Mouse (Mus musculus): ENCODE data around the gene Zswim4. TPM values are rescaled to one million over a fixed set of nuclear protein-coding genes. Genes with fewer than 3 reads are reported as not detected.

Zswim4 gene
- polyA plus RNA-seq, 1 experiment from 2014 or later, result 7.6 TPM

DNA sequence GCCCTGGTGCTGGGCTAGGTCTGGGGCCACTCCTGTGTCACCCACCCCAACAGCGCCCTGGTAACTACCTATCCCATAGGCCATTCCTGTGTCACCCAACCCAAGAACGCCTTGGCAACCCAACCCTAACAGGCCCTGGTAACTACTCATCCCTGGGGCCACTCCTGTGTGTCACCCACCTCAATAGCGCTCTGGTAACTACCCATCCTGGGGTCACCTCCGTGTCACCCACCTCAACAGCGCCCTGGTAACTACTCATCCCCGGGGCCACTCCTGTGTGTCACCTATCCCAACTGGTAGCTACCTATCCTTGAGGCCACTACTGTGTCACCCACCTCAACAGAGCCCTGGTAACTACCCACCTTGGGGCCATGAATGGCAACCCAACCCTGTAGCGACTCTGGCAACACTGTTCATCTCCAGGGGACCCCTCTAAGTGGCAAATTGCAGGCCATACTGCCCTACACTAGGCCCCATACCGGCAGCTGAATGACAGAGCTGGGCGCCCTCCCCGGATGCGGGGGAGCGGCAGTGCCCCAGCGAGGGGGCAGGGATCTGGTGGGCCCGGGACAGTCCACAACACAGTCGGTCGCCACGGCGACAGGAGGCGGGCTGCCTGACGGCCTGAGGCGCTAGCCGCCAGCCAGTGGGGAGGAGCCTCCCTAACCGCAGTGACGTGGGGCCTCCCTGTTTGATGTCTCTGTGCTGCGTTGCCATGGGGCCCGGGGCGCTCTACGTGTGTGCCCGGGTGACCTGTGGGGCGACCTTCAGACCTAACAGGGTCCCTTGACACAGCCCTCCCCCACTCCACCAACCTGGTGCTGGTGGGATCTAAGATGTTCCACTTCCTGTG, 38.7 kb downstream of the Zswim4 start:
- peak overlapping the region; percentile 60 for H3K9ac ChIP-seq
- H3K4me3 ChIP-seq, result peak overlapping the region; percentile 55
- peak; percentile 66 for ATAC-seq (replicated peaks; ENCODE audit: insufficient number of reproducible peaks, insufficient read depth, low FRiP score, low read depth)
- no peaks in the 10 kb centered on the region for H3K36me3 ChIP-seq
- H3K9me3 ChIP-seq (replicated peaks), result no peaks in the 10 kb centered on the region
- H3K27me3 ChIP-seq, result no peaks in the 10 kb centered on the region
- peak overlapping the region; percentile 97 for H3K27ac ChIP-seq
- H3K4me2 ChIP-seq, result peak overlapping the region; percentile 81
- peaks cover 55% of the 10 kb centered on the region for H3K4me1 ChIP-seq (replicated peaks)
- 3% methylated on average over 30 of the region's 30 CpGs for WGBS

DNA sequence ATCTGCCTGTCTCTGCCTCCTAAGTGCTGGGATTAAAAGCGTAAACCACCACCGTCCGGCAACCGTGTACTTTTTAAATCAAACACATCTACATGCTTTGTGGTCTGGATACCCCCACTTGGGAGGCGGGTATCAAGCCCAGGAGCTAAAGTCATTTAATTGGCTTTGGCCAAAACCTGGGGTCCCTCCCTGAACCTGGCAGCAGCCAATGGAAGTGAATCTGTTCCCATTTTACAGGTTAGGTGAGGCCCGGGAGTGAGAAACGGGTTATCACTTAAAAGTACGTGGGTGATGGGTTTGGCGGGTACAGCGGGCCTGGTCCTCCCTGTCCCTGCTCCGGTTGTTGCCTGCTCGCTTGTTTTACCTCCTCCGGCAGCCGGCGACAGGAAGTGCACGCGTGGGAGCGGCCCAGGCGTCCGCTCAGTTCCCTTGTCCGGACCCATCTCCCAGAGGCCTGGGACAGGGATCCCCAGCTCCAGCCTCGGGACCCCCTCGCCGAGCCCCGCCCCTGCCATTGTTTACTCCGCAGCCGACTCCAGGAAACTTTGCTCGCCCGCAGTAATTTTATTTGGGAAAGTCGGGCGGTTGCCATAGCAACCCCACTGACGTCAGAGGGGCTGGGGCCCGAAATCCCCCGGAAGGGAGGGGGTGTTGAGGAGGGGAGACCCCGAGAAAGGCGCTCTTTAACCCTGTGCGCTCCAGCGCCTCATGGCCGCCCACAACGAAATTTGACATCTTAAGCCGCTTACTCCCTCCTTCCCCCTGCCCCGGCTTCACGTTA, 39.5 kb downstream of the Zswim4 start:
- 4% methylated on average over 42 of the region's 43 CpGs for WGBS
- Histone ChIP-seq H3K36me3 (no peaks in the 10 kb centered on the region), H3K27ac (peak overlapping the region; percentile 97), H3K4me3 (peak overlapping the region; percentile 55), H3K9me3 (replicated peaks) (no peaks in the 10 kb centered on the region), H3K4me2 (peak overlapping the region; percentile 81), H3K4me1 (replicated peaks) (peaks cover 53% of the 10 kb centered on the region), H3K27me3 (no peaks in the 10 kb centered on the region), H3K9ac (peak overlapping the region; percentile 60)
- ATAC-seq (replicated peaks; ENCODE audit: insufficient number of reproducible peaks, insufficient read depth, low FRiP score, low read depth), result peak; percentile 29

DNA sequence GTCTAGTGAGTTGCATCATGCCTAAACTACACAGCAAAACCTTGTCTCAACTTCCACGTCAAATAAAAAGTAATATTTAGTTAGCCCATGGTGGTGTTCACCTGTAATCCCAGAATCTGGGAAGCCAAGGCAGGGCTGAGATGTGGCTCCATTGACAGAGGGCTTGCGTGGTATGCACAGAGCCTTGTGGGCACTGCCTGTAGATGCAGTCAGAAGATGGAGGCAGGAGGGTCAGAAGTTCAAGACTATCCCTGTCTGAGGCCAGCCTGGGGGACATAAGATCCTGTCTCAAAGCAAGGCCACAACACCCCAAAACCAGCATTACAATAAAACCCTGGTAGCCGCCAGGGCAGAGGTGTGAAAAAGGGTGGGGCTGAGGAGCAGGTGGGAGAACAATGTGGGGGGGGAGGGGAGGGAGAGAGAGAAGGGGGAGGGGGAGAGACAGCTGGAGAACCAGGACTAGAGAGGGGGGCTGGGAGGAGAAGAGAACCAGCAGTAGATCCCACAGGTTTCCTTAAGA, 42.6 kb downstream of the Zswim4 start:
- no peaks in the 10 kb centered on the region for H3K9me3 ChIP-seq (replicated peaks)
- no peaks in the 10 kb centered on the region for H3K36me3 ChIP-seq
- no peak overlapping the region for H3K27ac ChIP-seq
- H3K27me3 ChIP-seq, result no peaks in the 10 kb centered on the region
- no peak overlapping the region for H3K4me2 ChIP-seq
- peaks cover 38% of the 10 kb centered on the region for H3K4me1 ChIP-seq (replicated peaks)
- H3K9ac ChIP-seq, result no peak overlapping the region
- no peak for ATAC-seq (replicated peaks; ENCODE audit: insufficient number of reproducible peaks, insufficient read depth, low FRiP score, low read depth)
- 76% methylated on average over 3 of the region's 3 CpGs for WGBS
- H3K4me3 ChIP-seq, result no peak overlapping the region

DNA sequence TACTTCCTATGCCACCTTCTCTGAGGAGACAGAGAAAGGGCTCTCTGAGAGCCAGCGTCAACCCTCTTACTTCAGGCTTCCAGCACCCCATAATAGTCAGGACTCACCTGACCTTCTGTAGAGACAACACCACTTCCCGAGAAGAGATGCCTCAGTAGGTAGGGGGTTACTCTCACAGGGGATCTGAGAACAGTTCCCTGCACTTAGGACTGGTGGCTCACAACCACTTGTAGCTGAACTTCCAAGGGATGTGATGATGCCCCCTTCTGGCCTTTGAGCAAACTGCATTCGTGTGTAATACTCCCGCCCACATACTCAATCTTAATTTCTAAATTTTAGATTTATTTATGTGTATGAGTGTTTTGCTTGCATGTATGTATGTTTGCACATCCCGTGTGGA, 43.3 kb downstream of the Zswim4 start:
- Histone ChIP-seq H3K36me3 (no peaks in the 10 kb centered on the region), H3K9ac (no peak overlapping the region), H3K27ac (no peak overlapping the region), H3K4me3 (no peak overlapping the region), H3K4me1 (replicated peaks) (peaks cover 31% of the 10 kb centered on the region), H3K27me3 (no peaks in the 10 kb centered on the region), H3K4me2 (no peak overlapping the region), H3K9me3 (replicated peaks) (no peaks in the 10 kb centered on the region)
- WGBS, result 84% methylated on average over 5 of the region's 5 CpGs
- no peak for ATAC-seq (replicated peaks; ENCODE audit: insufficient number of reproducible peaks, insufficient read depth, low FRiP score, low read depth)

DNA sequence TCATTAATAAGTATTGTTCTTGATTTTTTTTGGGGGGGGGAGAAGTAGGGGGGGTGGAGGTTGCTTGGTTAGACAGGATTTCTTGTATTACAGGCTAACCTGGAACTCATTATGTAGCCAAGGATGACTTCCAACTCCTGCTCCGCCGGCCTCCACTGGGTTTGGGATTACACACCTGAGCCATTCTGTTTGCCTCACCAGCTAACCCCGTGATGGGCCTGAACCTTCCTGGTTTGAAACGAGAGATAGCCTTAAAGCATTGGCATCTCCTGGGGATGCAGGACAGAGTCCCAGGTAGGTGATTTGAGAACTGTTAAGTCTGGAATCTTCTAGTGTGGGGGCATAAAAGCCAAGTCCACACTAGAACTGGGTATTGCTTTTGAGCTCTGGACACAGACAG, 43.7 kb downstream of the Zswim4 start:
- no peak overlapping the region for H3K4me2 ChIP-seq
- peak overlapping the region; percentile 88 for H3K27ac ChIP-seq
- no peak for ATAC-seq (replicated peaks; ENCODE audit: insufficient number of reproducible peaks, insufficient read depth, low FRiP score, low read depth)
- H3K27me3 ChIP-seq, result no peaks in the 10 kb centered on the region
- H3K4me1 ChIP-seq (replicated peaks), result peaks cover 27% of the 10 kb centered on the region
- WGBS, result 82% methylated on average over 4 of the region's 4 CpGs
- H3K9me3 ChIP-seq (replicated peaks), result no peaks in the 10 kb centered on the region
- H3K9ac ChIP-seq, result no peak overlapping the region
- H3K4me3 ChIP-seq, result no peak overlapping the region
- H3K36me3 ChIP-seq, result no peaks in the 10 kb centered on the region

DNA sequence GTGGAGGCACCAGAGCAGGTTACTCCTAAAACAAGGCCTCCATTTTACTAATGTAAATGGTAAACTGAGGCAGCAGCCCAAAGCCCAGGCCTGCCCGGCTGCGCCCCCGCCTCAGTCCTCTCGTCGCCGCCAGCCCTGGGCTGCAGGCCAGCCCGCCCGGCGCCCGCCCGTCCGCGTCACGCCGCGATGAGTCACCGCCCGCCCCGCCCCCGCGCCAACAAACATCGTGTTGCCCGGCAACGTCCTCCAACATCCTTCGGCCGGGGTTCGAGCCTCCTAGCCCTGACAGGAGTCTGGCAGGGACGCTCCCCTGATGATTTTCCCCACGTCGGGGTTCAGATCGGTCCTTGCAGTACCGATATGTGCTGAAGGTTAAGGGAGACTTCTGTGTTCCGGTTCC, 44.3 kb downstream of the Zswim4 start:
- 3% methylated on average over 33 of the region's 33 CpGs for WGBS
- ATAC-seq (replicated peaks; ENCODE audit: insufficient number of reproducible peaks, insufficient read depth, low FRiP score, low read depth), result peak; percentile 74

DNA sequence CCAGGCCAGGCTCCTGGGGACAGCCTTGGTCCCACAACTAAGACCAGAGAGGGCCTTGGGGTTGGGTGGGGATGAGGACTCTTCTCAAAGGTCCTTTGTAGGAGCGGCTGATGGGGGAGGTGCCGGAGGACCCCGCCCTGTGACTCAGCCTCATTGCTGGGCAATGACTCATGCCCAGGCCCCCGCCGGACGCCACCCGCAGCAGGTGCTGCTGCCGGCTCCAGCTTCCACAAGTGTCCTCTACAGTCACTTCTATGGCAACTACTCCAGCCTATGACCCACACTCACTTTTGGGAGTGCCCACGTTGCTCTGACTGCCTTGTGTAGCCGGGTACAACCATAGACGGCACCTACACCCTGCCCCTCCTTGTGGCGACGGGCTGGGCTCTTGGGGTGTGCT, 44.8 kb downstream of the Zswim4 start:
- ATAC-seq (replicated peaks; ENCODE audit: insufficient number of reproducible peaks, insufficient read depth, low FRiP score, low read depth), result peak; percentile 75
- WGBS, result 10% methylated on average over 13 of the region's 13 CpGs

More for the DNA sequence above, 44.3 kb downstream of the Zswim4 start:
- H3K4me2 ChIP-seq, result peak overlapping the region; percentile 60
- no peaks in the 10 kb centered on the region for H3K9me3 ChIP-seq (replicated peaks)
- peak overlapping the region; percentile 37 for H3K4me3 ChIP-seq
- H3K27me3 ChIP-seq, result no peaks in the 10 kb centered on the region
- H3K27ac ChIP-seq, result peak overlapping the region; percentile 88
- peak overlapping the region; percentile 48 for H3K9ac ChIP-seq
- H3K4me1 ChIP-seq (replicated peaks), result peaks cover 21% of the 10 kb centered on the region
- no peaks in the 10 kb centered on the region for H3K36me3 ChIP-seq

DNA sequence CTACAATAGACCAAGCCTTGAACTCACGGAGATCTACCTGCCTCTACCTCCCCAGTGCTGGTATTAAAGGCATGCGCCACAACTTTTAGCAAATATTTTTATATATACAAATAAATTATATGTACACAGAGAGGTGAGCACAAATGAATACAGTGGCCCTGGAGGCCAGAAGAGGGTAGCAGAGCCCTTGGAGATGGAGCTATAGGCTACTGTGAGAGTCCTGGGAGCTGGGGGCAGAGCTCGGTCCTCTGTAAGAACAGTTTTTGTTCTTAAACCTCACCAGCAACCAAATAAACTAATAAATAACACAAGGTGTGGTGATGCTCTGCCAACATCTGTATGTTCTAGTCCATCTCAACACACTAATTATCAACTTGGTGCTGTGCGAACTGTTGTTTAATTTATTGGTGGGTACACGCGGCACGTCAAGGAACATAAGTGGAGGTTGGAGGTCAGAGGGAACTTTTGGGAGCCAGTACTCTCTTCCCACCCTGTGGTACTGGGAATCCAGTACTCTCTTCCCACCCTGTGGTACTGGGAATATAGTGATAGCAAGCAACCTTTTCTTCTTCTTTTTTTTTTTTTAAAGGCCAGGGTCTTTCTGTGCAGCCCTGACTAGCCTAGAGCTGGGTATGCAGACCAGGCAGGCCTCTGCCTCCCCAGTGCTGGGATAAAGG, 46.5 kb downstream of the Zswim4 start:
- no peaks in the 10 kb centered on the region for H3K27me3 ChIP-seq
- no peaks in the 10 kb centered on the region for H3K36me3 ChIP-seq
- H3K4me2 ChIP-seq, result no peak overlapping the region
- ATAC-seq (replicated peaks; ENCODE audit: insufficient number of reproducible peaks, insufficient read depth, low FRiP score, low read depth), result no peak
- no peaks in the 10 kb centered on the region for H3K9me3 ChIP-seq (replicated peaks)
- peak overlapping the region; percentile 10; the same call in 1 of the 2 replicates for H3K27ac ChIP-seq
- no peak overlapping the region for H3K9ac ChIP-seq
- H3K4me1 ChIP-seq (replicated peaks), result peaks cover 23% of the 10 kb centered on the region
- WGBS, result 92% methylated on average over 7 of the region's 7 CpGs
- H3K4me3 ChIP-seq, result no peak overlapping the region

More for the DNA sequence above, 44.8 kb downstream of the Zswim4 start:
- H3K9ac ChIP-seq, result peak overlapping the region; percentile 48
- H3K4me2 ChIP-seq, result peak overlapping the region; percentile 60
- H3K9me3 ChIP-seq (replicated peaks), result no peaks in the 10 kb centered on the region
- no peaks in the 10 kb centered on the region for H3K27me3 ChIP-seq
- peak overlapping the region; percentile 37 for H3K4me3 ChIP-seq
- H3K36me3 ChIP-seq, result no peaks in the 10 kb centered on the region
- peaks cover 19% of the 10 kb centered on the region for H3K4me1 ChIP-seq (replicated peaks)
- H3K27ac ChIP-seq, result peak overlapping the region; percentile 88

DNA sequence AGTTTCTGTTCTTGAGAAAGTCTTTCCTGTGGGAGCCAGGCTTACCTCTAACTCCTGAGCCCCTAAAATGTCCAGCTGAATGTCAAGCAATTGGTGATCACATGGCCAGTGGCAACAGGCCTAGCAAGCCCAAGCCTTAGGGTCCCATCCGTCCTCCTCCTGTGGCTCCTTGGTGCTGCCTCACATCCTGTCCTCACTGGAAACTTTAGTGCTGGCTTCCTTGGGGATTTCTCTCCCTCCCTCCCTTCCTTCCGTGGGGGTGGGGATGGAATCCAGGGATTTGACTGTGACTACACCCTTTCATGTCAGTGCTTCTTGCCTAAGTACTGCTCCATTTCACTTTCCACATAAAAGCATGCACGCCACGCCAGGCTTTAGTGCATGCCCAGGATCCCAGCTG, 47.3 kb downstream of the Zswim4 start:
- Histone ChIP-seq H3K9me3 (replicated peaks) (no peaks in the 10 kb centered on the region), H3K9ac (no peak overlapping the region), H3K4me3 (no peak overlapping the region), H3K36me3 (no peaks in the 10 kb centered on the region), H3K27me3 (no peaks in the 10 kb centered on the region), H3K4me1 (replicated peaks) (peaks cover 26% of the 10 kb centered on the region), H3K4me2 (no peak overlapping the region), H3K27ac (peak overlapping the region; percentile 10; the same call in 1 of the 2 replicates)
- ATAC-seq (replicated peaks; ENCODE audit: insufficient number of reproducible peaks, insufficient read depth, low FRiP score, low read depth), result no peak
- WGBS, result 61% methylated on average over 4 of the region's 4 CpGs

DNA sequence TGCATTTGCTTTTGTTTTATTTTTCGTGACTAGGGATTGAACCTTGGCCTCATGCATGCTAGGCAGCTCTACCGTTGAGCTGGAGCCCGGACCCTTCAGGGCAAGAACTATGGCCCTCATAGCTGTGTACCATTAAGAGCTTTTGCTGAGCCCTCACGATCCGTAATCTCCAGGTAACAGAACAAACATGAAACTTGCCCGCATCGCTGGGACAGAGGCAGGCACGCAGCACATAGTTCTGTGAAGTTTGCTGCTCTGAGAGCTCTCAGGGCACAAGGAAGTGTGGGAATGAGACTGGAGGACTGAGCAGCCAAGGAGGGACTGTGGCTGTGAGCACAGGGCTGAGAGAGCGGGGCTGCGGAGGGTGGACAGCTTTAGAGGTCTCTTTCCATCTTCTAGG, 48.2 kb downstream of the Zswim4 start:
- H3K4me1 ChIP-seq (replicated peaks), result peaks cover 34% of the 10 kb centered on the region
- no peak overlapping the region for H3K4me2 ChIP-seq
- H3K9ac ChIP-seq, result no peak overlapping the region
- H3K9me3 ChIP-seq (replicated peaks), result no peaks in the 10 kb centered on the region
- WGBS, result 85% methylated on average over 10 of the region's 10 CpGs
- no peaks in the 10 kb centered on the region for H3K27me3 ChIP-seq
- no peak overlapping the region for H3K27ac ChIP-seq
- H3K4me3 ChIP-seq, result no peak overlapping the region
- no peaks in the 10 kb centered on the region for H3K36me3 ChIP-seq
- ATAC-seq (replicated peaks; ENCODE audit: insufficient number of reproducible peaks, insufficient read depth, low FRiP score, low read depth), result no peak

Measured in heart, embryonic 15.5 days (tissue).